Mouse (Mus musculus): ENCODE measurements around the gene Atp6v0c.

DNA sequence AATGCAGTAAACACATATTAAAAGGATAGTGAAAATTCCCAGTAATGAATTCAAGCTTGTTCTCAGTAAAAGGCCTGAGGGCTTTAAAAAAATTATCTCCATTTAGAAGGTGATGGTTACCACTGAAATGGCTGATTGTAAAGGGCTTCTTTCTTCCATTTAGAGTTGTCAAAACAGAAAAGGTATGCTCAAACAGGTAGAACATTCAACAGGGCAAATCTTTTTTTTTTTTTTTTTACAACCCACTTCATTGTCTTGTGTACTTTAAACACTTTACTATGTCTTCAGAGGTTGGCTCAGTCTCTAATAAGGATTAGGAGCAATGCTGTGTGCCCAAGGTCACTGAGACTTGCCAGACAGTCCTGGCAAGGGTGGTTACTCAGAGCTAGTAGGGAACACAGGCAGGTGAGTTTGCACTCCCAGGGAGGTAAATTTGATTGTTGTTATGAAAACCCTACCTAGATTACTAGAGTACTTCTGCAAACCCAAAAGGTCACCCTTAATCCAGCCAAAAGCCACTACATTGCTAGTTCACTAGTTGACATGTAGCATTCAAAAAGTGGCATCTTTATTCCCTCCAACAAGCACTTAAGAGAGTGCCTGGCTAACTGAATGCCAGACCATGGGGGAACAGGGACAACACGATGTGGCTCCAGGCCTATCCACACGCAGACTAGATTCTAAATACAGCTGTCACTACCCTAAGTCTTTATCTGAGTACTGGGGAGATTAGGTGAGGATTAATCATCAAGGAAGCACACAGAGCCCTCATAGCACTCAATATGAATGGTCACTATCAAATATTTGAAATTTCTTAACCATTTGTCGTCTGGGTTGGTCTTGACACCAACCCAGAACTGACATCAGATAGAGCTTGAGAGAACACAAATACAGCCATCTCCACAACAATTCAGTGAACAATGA, 34.4 kb upstream of the Atp6v0c start:
- peak; percentile 47; the same call in 1 of the 2 replicates for TF ChIP-seq GATA1 (IDR thresholded peaks at IDR 0.05; ENCODE audit: low read length)
- no peak for TF ChIP-seq TAL1 (IDR thresholded peaks at IDR 0.05; ENCODE audit: low read length)

Measured in erythroblast, embryonic 14.5 days (primary cell).